Mouse (Mus musculus) CH12.LX (cell line): ENCODE measurements at regions not wholly inside any gene's neighbourhood (a gene's known extent, or its start where the extent isn't known, plus 50 kb on each side); places are given as distances from the start of the nearest gene placed in this dataset.

Source experiments
- DNase-seq: peaks from one replicate; pipeline ENCODE4 v3.0.0-alpha.2; 2013; ENCODE audit errors: extremely low read depth
- H3K27ac ChIP-seq: 2 replicates; pipeline ENCODE4 v1.5.1; 2012; ENCODE audit warnings: low read depth, mild to moderate bottlenecking, control low read depth, moderate library complexity; ENCODE audit not compliant: insufficient read depth
- H3K27me3 ChIP-seq: replicated peaks from 2 replicates; pipeline ENCODE3; 2012; ENCODE audit warnings: inconsistent platforms
- H3K36me3 ChIP-seq, 2 experiments: replicated peaks in 1 of 2; 2 replicates each; pipeline versions ENCODE3 to v1.6.1; 2012; ENCODE audit warnings: inconsistent platforms in 1 of 2, low read length in 1 of 2, mild to moderate bottlenecking in 1 of 2, mixed read lengths in 1 of 2, moderate library complexity in 1 of 2; ENCODE audit not compliant: control insufficient read depth in 1 of 2, insufficient read depth in 1 of 2
- H3K4me1 ChIP-seq, 2 experiments: 2 replicates each; pipeline ENCODE4 v1.6.1; 2012; ENCODE audit warnings: inconsistent platforms in 1 of 2, moderate library complexity in 1 of 2; ENCODE audit not compliant: insufficient read depth in 2 of 2, control insufficient read depth in 1 of 2
- H3K4me2 ChIP-seq: 2 replicates; pipeline ENCODE4 v1.6.1; 2012; ENCODE audit warnings: low read depth, mild to moderate bottlenecking, control low read depth; ENCODE audit not compliant: poor library complexity, insufficient read depth, severe bottlenecking
- H3K4me3 ChIP-seq, 3 experiments: fragments of 150-350 bp in 1 of 3; sonication (generic) in 1 of 3; replicated peaks in 1 of 3; 2 replicates each; pipeline versions ENCODE3 to v1.5.1; 2011 to 2012; ENCODE audit warnings: low read depth in 2 of 3, low read length in 2 of 3, mild to moderate bottlenecking in 2 of 3, moderate library complexity in 2 of 3, control low read depth in 1 of 3, improper control_type of control experiment in 1 of 3, inconsistent platforms in 1 of 3, mixed read lengths in 1 of 3; ENCODE audit not compliant: poor library complexity in 1 of 3
- H3K79me2 ChIP-seq: replicated peaks from 2 replicates; pipeline ENCODE4 v1.6.1; 2012; ENCODE audit warnings: mild to moderate bottlenecking, moderate library complexity; ENCODE audit not compliant: control insufficient read depth, poor library complexity, insufficient read depth, severe bottlenecking; ENCODE audit errors: extremely low read depth
- H3K9ac ChIP-seq: 2 replicates; pipeline ENCODE4 v1.6.1; 2012; ENCODE audit warnings: low read depth, mild to moderate bottlenecking, control low read depth, moderate library complexity; ENCODE audit not compliant: insufficient read depth
- H3K9me3 ChIP-seq: replicated peaks from 2 replicates; pipeline ENCODE3; 2012; ENCODE audit warnings: low read length, inconsistent platforms, mixed read lengths
- BHLHE40 ChIP-seq: IDR thresholded peaks from 2 replicates; pipeline ENCODE4 v1.6.1; 2011; ENCODE audit warnings: mild to moderate bottlenecking, low read depth, low read length, improper control_type of control experiment
- CHD2 ChIP-seq: IDR thresholded peaks from 2 replicates; pipeline ENCODE4 v1.6.1; 2011; ENCODE audit warnings: low read length, improper control_type of control experiment
- CTCF ChIP-seq, 2 experiments: IDR thresholded peaks in 1 of 2; conservative IDR thresholded peaks in 1 of 2; 2 replicates each; pipeline ENCODE4 v1.5.1; 2011 to 2012; ENCODE audit warnings: low read depth in 2 of 2, low read length in 2 of 2, improper control_type of control experiment in 1 of 2, inconsistent platforms in 1 of 2, mild to moderate bottlenecking in 1 of 2, moderate library complexity in 1 of 2
- E2F4 ChIP-seq: IDR thresholded peaks from 2 replicates; pipeline ENCODE4 v1.6.1; 2011; ENCODE audit warnings: low read depth, low read length, improper control_type of control experiment; ENCODE audit not compliant: insufficient replicate concordance
- ELF1 ChIP-seq: IDR thresholded peaks from 2 replicates; pipeline ENCODE4 v1.6.1; 2014; ENCODE audit warnings: low read depth, mild to moderate bottlenecking, inconsistent platforms, low read length, improper control_type of control experiment
- EP300 ChIP-seq: IDR thresholded peaks from 2 replicates; pipeline ENCODE4 v1.6.1; 2011; ENCODE audit warnings: low read length, improper control_type of control experiment
- ETS1 ChIP-seq: conservative IDR thresholded peaks from 2 replicates; pipeline ENCODE4 v1.6.1; 2012; ENCODE audit warnings: low read depth, mild to moderate bottlenecking, inconsistent platforms, low read length, improper control_type of control experiment, moderate library complexity
- HCFC1 ChIP-seq: IDR thresholded peaks from 2 replicates; pipeline ENCODE4 v1.6.1; 2012; ENCODE audit warnings: low read depth, mild to moderate bottlenecking, inconsistent platforms, low read length, improper control_type of control experiment
- JUN ChIP-seq: IDR thresholded peaks from 2 replicates; pipeline ENCODE4 v1.6.1; 2011; ENCODE audit warnings: low read depth, mild to moderate bottlenecking, low read length, improper control_type of control experiment, moderate library complexity; ENCODE audit not compliant: insufficient read depth
- JUND ChIP-seq: conservative IDR thresholded peaks from 2 replicates; pipeline ENCODE4 v1.6.1; 2011; ENCODE audit warnings: low read depth, low read length, improper control_type of control experiment
- KAT2A ChIP-seq: IDR thresholded peaks from 2 replicates; pipeline ENCODE4 v1.6.1; 2012; ENCODE audit warnings: low read length, improper control_type of control experiment, inconsistent platforms; ENCODE audit not compliant: insufficient replicate concordance
- MAFK ChIP-seq: IDR thresholded peaks from 2 replicates; pipeline ENCODE4 v1.6.1; 2011; ENCODE audit warnings: low read length, improper control_type of control experiment; ENCODE audit not compliant: insufficient replicate concordance
- MAX ChIP-seq: IDR thresholded peaks from 2 replicates; pipeline ENCODE4 v1.6.1; 2011; ENCODE audit warnings: low read length, improper control_type of control experiment
- MAZ ChIP-seq: IDR thresholded peaks from 2 replicates; pipeline ENCODE4 v1.6.1; 2012; ENCODE audit warnings: low read depth, mild to moderate bottlenecking, inconsistent platforms, low read length, improper control_type of control experiment, moderate library complexity
- MEF2A ChIP-seq: IDR thresholded peaks from 2 replicates; pipeline ENCODE4 v1.6.1; 2014; ENCODE audit warnings: low read depth, mild to moderate bottlenecking, inconsistent platforms, low read length, improper control_type of control experiment, borderline replicate concordance
- MXI1 ChIP-seq: IDR thresholded peaks from 2 replicates; pipeline ENCODE4 v1.6.1; 2011; ENCODE audit warnings: mild to moderate bottlenecking, low read depth, low read length, improper control_type of control experiment
- MYC ChIP-seq: IDR thresholded peaks from 2 replicates; pipeline ENCODE4 v1.6.1; 2011; ENCODE audit warnings: low read depth, mild to moderate bottlenecking, improper control_type of control experiment, low read length
- NRF1 ChIP-seq: IDR thresholded peaks from 2 replicates; pipeline ENCODE4 v1.6.1; 2014; ENCODE audit warnings: low read depth, mild to moderate bottlenecking, inconsistent platforms, low read length, improper control_type of control experiment, moderate library complexity
- PAX5 ChIP-seq: IDR thresholded peaks from 2 replicates; pipeline ENCODE4 v1.6.1; 2012; ENCODE audit warnings: low read length, inconsistent platforms, mixed read lengths
- POLR2AphosphoS2 ChIP-seq: IDR thresholded peaks from 2 replicates; pipeline ENCODE4 v1.6.1; 2011; ENCODE audit warnings: low read depth, low read length, improper control_type of control experiment
- RAD21 ChIP-seq: IDR thresholded peaks from 2 replicates; pipeline ENCODE4 v1.6.1; 2011; ENCODE audit warnings: low read depth, mild to moderate bottlenecking, low read length, improper control_type of control experiment, moderate library complexity
- SIN3A ChIP-seq: IDR thresholded peaks from 2 replicates; pipeline ENCODE4 v1.6.1; 2012; ENCODE audit warnings: low read length, improper control_type of control experiment, inconsistent platforms
- TBP ChIP-seq: conservative IDR thresholded peaks from 2 replicates; pipeline ENCODE4 v1.6.1; 2011; ENCODE audit warnings: low read depth, low read length, improper control_type of control experiment
- TCF12 ChIP-seq: IDR thresholded peaks from 2 replicates; pipeline ENCODE4 v1.6.1; 2014; ENCODE audit warnings: low read depth, mild to moderate bottlenecking, inconsistent platforms, low read length, improper control_type of control experiment
- UBTF ChIP-seq: IDR thresholded peaks from 2 replicates; pipeline ENCODE4 v1.6.1; 2012; ENCODE audit warnings: low read depth, mild to moderate bottlenecking, inconsistent platforms, low read length, improper control_type of control experiment, moderate library complexity
- USF1 ChIP-seq: IDR thresholded peaks from 2 replicates; pipeline ENCODE4 v1.6.1; 2014; ENCODE audit warnings: low read depth, mild to moderate bottlenecking, inconsistent platforms, low read length, improper control_type of control experiment
- ZKSCAN1 ChIP-seq: IDR thresholded peaks from 2 replicates; pipeline ENCODE4 v1.6.1; 2012; ENCODE audit warnings: low read depth, inconsistent platforms, low read length, improper control_type of control experiment, borderline replicate concordance
- ZMIZ1 ChIP-seq: IDR thresholded peaks from 2 replicates; pipeline ENCODE4 v1.6.1; 2012; ENCODE audit warnings: low read depth, mild to moderate bottlenecking, inconsistent platforms, low read length, improper control_type of control experiment
- ZNF384 ChIP-seq: IDR thresholded peaks from 2 replicates; pipeline ENCODE4 v1.6.1; 2012; ENCODE audit warnings: low read depth, low read length, improper control_type of control experiment, inconsistent platforms
- dilution Hi-C: fragments of 300-500 bp; cut with MboI; formaldehyde crosslinking; loops from 2 replicates; pipeline ENCODE4 v1.14.3; 2020; ENCODE audit warnings: low sequenced_read_pairs; ENCODE audit not compliant: extremely low pct_unique_long_range_greater_than_20kb, extremely low pct_ligation_motif_present
- in situ Hi-C: fragments of 300-500 bp; cut with MboI; formaldehyde crosslinking; loops from 3 replicates; pipeline ENCODE4 v1.14.3; 2019; ENCODE audit warnings: low sequenced_read_pairs, low pct_ligation_motif_present, low pct_unique_long_range_greater_than_20kb, mixed read lengths

DNA sequence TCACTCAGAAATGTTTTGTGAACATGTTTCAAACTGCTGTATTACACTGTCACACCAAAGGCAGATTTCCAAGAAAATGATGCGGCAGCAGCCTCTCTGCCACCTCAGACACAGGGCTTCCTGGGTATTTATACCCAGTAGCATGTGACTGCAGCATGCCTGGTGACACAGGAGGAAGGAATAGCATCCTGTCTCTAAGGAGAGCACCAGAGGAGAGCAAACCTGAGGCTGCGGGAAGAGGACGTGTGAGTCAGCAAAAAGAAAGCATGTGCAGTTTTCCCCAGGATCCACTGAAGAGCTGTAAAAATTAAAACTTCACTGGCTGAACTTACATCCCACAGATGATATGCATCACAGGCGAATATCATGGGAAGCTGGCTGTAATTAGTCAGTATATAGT, 83.2 kb upstream of the Fbxl4 start:
- H3K4me3 ChIP-seq, result no peak overlapping the region
- DNase-seq, result no peak
- no peaks in the 10 kb centered on the region for H3K9me3 ChIP-seq
- no peak overlapping the region for H3K4me2 ChIP-seq
- no peak overlapping the region for H3K9ac ChIP-seq
- H3K27me3 ChIP-seq, result no peaks in the 10 kb centered on the region
- H3K79me2 ChIP-seq, result no peaks in the 10 kb centered on the region
- H3K27ac ChIP-seq, result no peak overlapping the region
- in situ Hi-C loops (no loop called here), dilution Hi-C loops (no loop called here)
- TF ChIP-seq ELF1 (no peak), KAT2A (no peak), CTCF (conservative IDR thresholded peaks at IDR 0.05 in 1 of 2, IDR thresholded peaks at IDR 0.05 in 1 of 2; ENCODE audit: low read depth in 2 of 2, low read length in 2 of 2) (no peak), EP300 (no peak), POLR2AphosphoS2 (no peak), RAD21 (no peak), SIN3A (no peak), MAFK (no peak), MXI1 (no peak), JUN (no peak), ZMIZ1 (no peak), MAX (no peak), NRF1 (no peak), MYC (no peak), TBP (no peak), PAX5 (no peak), UBTF (no peak), JUND (no peak)
- no peaks in the 10 kb centered on the region for H3K36me3 ChIP-seq
- peaks cover 3 to 31% of the 10 kb centered on the region in 2 experiments; a peak in 3 of 4 replicates for H3K4me1 ChIP-seq

DNA sequence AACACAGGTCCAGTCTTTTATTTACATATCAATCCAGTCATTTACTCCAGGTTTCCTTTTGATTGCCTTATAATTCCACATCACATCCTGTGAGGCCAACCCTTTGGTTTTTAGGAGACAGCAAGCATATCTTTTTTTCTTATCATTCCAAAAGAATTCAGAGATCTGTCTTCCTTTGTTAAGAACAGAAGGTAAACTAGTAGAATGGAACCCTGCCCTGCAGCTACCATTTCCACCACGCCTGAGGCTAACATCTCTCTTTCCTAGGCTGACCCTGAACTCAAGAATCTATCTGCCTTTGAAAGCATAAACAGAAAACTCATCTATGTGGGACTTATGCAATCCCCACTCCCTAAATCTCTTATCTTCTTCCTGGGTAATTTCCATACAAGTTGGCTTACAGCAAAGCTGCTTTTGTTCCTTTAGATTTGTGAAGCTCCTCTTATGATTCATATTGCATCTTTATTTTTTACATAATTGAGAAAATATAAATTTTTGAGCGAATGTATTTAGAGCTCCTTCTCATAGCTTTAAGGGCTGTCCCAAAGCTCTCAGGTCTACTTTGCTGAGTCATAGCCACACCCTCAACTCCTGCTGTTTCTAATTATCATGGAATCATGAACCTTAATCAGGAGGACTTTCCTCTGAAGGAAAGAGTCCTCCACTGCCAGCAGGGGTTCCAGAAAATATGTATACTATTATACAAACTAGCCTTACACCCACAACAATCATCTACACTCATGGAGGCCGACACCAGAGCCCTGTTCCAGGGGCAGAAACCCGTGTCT, 74.6 kb upstream of the Fbxl4 start:
- Histone ChIP-seq H3K4me2 (no peak overlapping the region), H3K27ac (no peak overlapping the region), H3K4me1 (no peaks in the 10 kb centered on the region), H3K79me2 (no peaks in the 10 kb centered on the region), H3K27me3 (no peaks in the 10 kb centered on the region), H3K9ac (no peak overlapping the region), H3K9me3 (no peaks in the 10 kb centered on the region), H3K4me3 (no peak overlapping the region), H3K36me3 (no peaks in the 10 kb centered on the region)
- no peak for DNase-seq
- no peak for TF ChIP-seq BHLHE40
- no peak for TF ChIP-seq MAFK
- TF ChIP-seq ETS1, result no peak
- no peak for TF ChIP-seq CHD2
- no peak for TF ChIP-seq TCF12
- no peak for TF ChIP-seq TBP
- TF ChIP-seq RAD21, result no peak
- no peak for TF ChIP-seq HCFC1
- TF ChIP-seq JUND, result no peak
- no peak for TF ChIP-seq USF1
- no peak for TF ChIP-seq MAX
- no peak for TF ChIP-seq MYC
- TF ChIP-seq MAZ, result no peak
- TF ChIP-seq MEF2A, result no peak
- no peak for TF ChIP-seq ZNF384
- no peak for TF ChIP-seq E2F4
- no peak for TF ChIP-seq KAT2A
- TF ChIP-seq CTCF (conservative IDR thresholded peaks at IDR 0.05 in 1 of 2, IDR thresholded peaks at IDR 0.05 in 1 of 2; ENCODE audit: low read depth in 2 of 2, low read length in 2 of 2), result no peak
- TF ChIP-seq POLR2AphosphoS2, result no peak
- no peak for TF ChIP-seq ZKSCAN1
- in situ Hi-C loops (no loop called here), dilution Hi-C loops (no loop called here)
